ENCODE assay signal across 8 mouse cellular contexts in the genomic region with DNA sequence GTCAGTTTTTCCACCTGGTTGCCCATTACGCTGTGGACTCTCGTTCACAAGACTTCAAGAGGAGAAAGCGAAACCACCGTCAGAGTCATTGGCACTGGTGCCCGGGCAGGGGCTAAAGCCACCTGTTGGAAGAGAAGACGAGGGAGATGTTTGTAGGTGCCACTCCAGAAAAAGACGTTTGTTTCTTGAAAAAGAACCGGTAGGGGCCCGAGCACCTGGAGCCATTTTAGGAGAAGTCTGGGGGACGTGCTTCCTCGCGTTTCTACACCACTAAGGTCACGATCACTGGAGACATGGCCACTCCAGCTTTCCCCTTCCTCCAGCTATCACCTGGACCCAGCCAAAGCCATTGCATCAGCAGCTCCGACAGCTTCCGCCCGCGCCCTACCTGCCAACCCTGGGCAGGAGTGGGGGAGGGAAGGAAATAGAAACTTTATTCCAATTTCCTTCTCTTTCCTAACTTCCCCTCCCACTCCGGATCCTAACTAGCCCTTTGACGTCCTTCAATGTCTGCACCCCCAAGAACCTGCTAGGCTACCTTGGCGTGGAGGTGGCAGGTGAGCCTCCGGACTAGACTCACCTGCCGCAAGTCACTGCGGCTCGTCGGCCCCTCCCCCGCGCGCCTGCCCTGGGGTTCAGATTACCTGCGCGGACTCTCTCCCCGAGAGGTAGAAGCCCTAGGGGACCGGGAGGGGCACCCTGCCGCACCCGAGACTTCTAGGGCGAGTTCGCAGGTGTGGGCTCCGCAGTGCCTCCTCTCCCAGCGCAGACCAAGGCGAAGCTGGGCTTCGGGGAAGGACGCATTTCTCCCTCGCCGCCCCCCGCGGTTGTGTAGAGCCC. TPM values are rescaled to one million over a fixed set of nuclear protein-coding genes. Genes with fewer than 3 reads are reported as not detected.
DNase-seq lines count a peak whose midpoint lies in the region; ATAC-seq and TF ChIP-seq lines count a peak whose summit lies in the region.

No protein-coding gene starts in this region.

- no peaks in the 10 kb centered on the region for H3K27me3 ChIP-seq in liver, adult 2 months (ENCODE audit: control insufficient read depth, insufficient read depth, low read length)
- H3K27me3 ChIP-seq in midbrain, embryonic 15.5 days (replicated peaks), result peaks cover 3% of the 10 kb centered on the region; the same call in 1 of the 2 replicates
- no peaks in the 10 kb centered on the region for H3K27me3 ChIP-seq in stomach, postnatal 0 days (ENCODE audit: control insufficient read depth, insufficient read depth, low read length)

- no peak for TF ChIP-seq POLR2A in liver, adult 2 months (IDR thresholded peaks at IDR 0.05; ENCODE audit: extremely low read depth, insufficient read depth, low read length)

- peak overlapping the region; percentile 75 for H3K9ac ChIP-seq in liver, adult 2 months (ENCODE audit: low read depth, low read length)
- H3K9ac ChIP-seq in midbrain, embryonic 15.5 days, result peak overlapping the region; percentile 80
- H3K9ac ChIP-seq in stomach, postnatal 0 days (ENCODE audit: low read length), result peak overlapping the region; percentile 87

- H3K4me2 ChIP-seq in midbrain, embryonic 15.5 days, result peak overlapping the region; percentile 100
- H3K4me2 ChIP-seq in stomach, postnatal 0 days (replicated peaks; ENCODE audit: low read depth), result peak overlapping the region; percentile 98

- H3K9me3 ChIP-seq in midbrain, embryonic 15.5 days, result no peaks in the 10 kb centered on the region
- H3K9me3 ChIP-seq in stomach, postnatal 0 days (ENCODE audit: control insufficient read depth, low read length), result no peaks in the 10 kb centered on the region

- under 1% methylated on average over 44 of the region's 45 CpGs for WGBS in liver, adult 2 months
- under 1% methylated on average over 45 of the region's 45 CpGs for WGBS in midbrain, embryonic 15.5 days
- WGBS in stomach, postnatal 0 days, result under 1% methylated on average over 42 of the region's 45 CpGs

- H3K4me1 ChIP-seq in brown adipose tissue, adult 24 weeks (ENCODE audit: control insufficient read depth, insufficient read depth, insufficient read length, low read length), result no peaks in the 10 kb centered on the region; the same call in 1 of the 2 replicates
- H3K4me1 ChIP-seq in liver, adult 2 months (ENCODE audit: control insufficient read depth, insufficient read depth, low read length), result no peaks in the 10 kb centered on the region
- peaks cover 26% of the 10 kb centered on the region for H3K4me1 ChIP-seq in midbrain, embryonic 15.5 days
- no peaks in the 10 kb centered on the region for H3K4me1 ChIP-seq in stomach, postnatal 0 days (replicated peaks; ENCODE audit: control insufficient read depth, insufficient read depth)

- no peaks in the 10 kb centered on the region for H3K36me3 ChIP-seq in liver, adult 2 months (ENCODE audit: control insufficient read depth, insufficient read depth, low read length)
- no peaks in the 10 kb centered on the region for H3K36me3 ChIP-seq in midbrain, embryonic 15.5 days (replicated peaks)
- no peaks in the 10 kb centered on the region for H3K36me3 ChIP-seq in stomach, postnatal 0 days (ENCODE audit: control insufficient read depth, insufficient read depth, low read length)

- H3K4me3 ChIP-seq in brown adipose tissue, adult 24 weeks (ENCODE audit: insufficient read depth, low read depth, low read length), result peak overlapping the region; percentile 91
- H3K4me3 ChIP-seq in liver, adult 2 months (ENCODE audit: insufficient read depth, low read depth, low read length), result peak overlapping the region; percentile 82
- peak overlapping the region; percentile 85 for H3K4me3 ChIP-seq in midbrain, embryonic 15.5 days
- H3K4me3 ChIP-seq in stomach, postnatal 0 days (ENCODE audit: low read depth, low read length), result peak overlapping the region; percentile 75

- ATAC-seq in inflammation-experienced regulatory T-cells, adult 6 months, result peak; percentile 16
- peak; percentile 40 for ATAC-seq in midbrain, embryonic 15.5 days (replicated peaks)
- ATAC-seq in stomach, postnatal 0 days (ENCODE audit: low FRiP score, low TSS enrichment), result peak; percentile 79

- peak; percentile 13 for TF ChIP-seq EP300 in stomach, postnatal 0 days (optimal IDR thresholded peaks at IDR 0.05)

- intact Hi-C loops in gastrocnemius, postnatal 36 days (cut with DNase I), result loop anchor here (5.0 kb wide), 1 partner anchor 68 kb away; no protein-coding TSS in a partner anchor

- peak; percentile 38 for DNase-seq in embryo, embryonic 10 days (ENCODE audit: low spot score)
- DNase-seq in embryo, embryonic 11 days, result no peak
- DNase-seq in gastrocnemius, postnatal 36 days, result peak; percentile 7 to 25
- DNase-seq in liver, adult 2 months (ENCODE audit: extremely low read depth, low read depth, low spot score), result peak; percentile 31
- DNase-seq in stomach, postnatal 0 days (ENCODE audit: low spot score), result peak; percentile 92

- peak overlapping the region; percentile 85 for H3K27ac ChIP-seq in brown adipose tissue, adult 24 weeks (replicated peaks; ENCODE audit: low read depth, low read length)
- H3K27ac ChIP-seq in liver, adult 2 months (replicated peaks; ENCODE audit: insufficient read depth, low read depth, low read length), result peak overlapping the region; percentile 64
- H3K27ac ChIP-seq in midbrain, embryonic 15.5 days, result peak overlapping the region; percentile 78
- peak overlapping the region; percentile 98 for H3K27ac ChIP-seq in stomach, postnatal 0 days (replicated peaks)

- no peaks in the 10 kb centered on the region for H3K79me2 ChIP-seq in liver, adult 2 months (ENCODE audit: control insufficient read depth, insufficient read depth, low read length)

- TF ChIP-seq CTCF in liver, adult 2 months (IDR thresholded peaks at IDR 0.05; ENCODE audit: low read depth, low read length), result no peak
- TF ChIP-seq CTCF in stomach, postnatal 0 days (IDR thresholded peaks at IDR 0.05; ENCODE audit: low read depth), result no peak

RNA-seq across cellular contexts. Expression of a gene that starts 29.5 kb away (rescaled TPM):
- polyA plus RNA-seq in brown adipose tissue, adult 24 weeks (2012; ENCODE audit: insufficient read depth, insufficient read length, missing spikeins), result 3.1 and 4.0 TPM in 2 replicates
- 1 to 10 TPM; 2.2 to 2.5 TPM for total RNA-seq in gastrocnemius, postnatal 36 days (2021)
- polyA plus RNA-seq in inflammation-experienced regulatory T-cells, adult 6 months (2017; shearing (Covaris generic)), result 1 to 10 TPM; 1.3 to 2.7 (median 1.7) TPM
- 5.5 and 5.7 TPM in 2 replicates for total RNA-seq in liver, adult 2 months (2014; rRNA removed)
- polyA plus RNA-seq in liver, adult 2 months (2012; rRNA removed), result 10.6 and 12.3 TPM in 2 replicates
- 7.5 and 9.5 TPM in 2 replicates for polyA plus RNA-seq in midbrain, embryonic 15.5 days (2015; fragmentation: Nextera tagmentation; extraction: Ambion mirVana)
- 13.6 and 15.3 TPM in 2 replicates for polyA plus RNA-seq in stomach, postnatal 0 days (2015; fragmentation: Nextera tagmentation; extraction: Ambion mirVana)

Comparison
In these comparisons a context has a peak if more than half of its experiments do, and no peak if none do; other contexts are left out.
1. ATAC-seq: peak in every context shown above with its lines; median percentile 79 in stomach, postnatal 0 days; 40 in midbrain, embryonic 15.5 days; 16 in inflammation-experienced regulatory T-cells, adult 6 months.